Mouse (Mus musculus) erythroblast, embryonic 14.5 days (primary cell): Measurements from ENCODE around the gene Adcy10.

Source experiments
- GATA1 ChIP-seq: IDR thresholded peaks from 2 replicates; pipeline ENCODE4 v1.6.1; 2012; ENCODE audit warnings: low read length, inconsistent platforms, mixed read lengths
- TAL1 ChIP-seq: IDR thresholded peaks from 3 replicates; pipeline ENCODE4 v1.6.1; 2012; ENCODE audit warnings: low read length, inconsistent platforms, mixed read lengths

DNA sequence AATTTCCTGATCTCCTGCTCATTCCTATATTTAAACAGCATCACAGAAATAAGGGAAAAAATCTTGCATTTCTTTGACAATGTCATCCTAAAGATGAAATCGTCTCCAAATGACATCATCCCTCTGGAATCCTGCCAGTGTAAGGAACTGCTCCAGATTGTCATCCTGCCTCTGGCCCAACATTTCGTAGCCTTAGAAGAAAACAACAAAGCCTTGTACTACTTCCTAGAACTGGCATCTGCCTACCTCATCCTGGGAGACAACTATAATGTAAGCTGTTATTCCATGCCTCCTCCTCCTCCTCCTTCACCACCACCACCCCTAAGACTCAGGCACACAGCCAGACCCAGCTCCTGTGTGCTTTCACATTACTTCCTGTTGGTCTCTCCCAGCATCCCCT, 71.7 kb downstream of the Adcy10 start:
- no peak for TF ChIP-seq TAL1
- no peak for TF ChIP-seq GATA1
